Mouse (Mus musculus): ENCODE results near the gene Catip.
"Not testable (repeated sequence)": the region's sequence is repeated elsewhere in the genome, so short reads cannot be mapped to it uniquely, and the experiment has no call there.

Catip gene

DNA sequence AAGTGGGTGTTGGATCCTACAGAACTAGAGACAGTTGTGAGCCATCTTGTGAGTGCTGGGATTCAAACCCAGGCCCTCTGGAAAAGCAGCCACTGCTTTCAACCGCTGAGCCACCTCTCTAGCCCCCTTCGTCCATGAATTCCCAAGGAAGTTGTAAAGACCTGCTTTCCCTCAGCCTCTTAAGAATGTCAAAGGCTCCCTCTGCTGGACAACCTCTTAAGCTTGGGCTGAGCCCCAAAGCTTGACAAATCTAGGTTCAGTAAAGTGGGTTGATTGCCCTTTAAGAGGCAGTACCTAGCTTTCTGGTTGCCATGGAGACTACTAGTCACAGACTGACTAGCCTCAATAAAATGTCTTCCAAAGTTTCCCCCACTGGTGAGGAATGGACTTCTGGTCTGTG lies at the start of gene Catip:
Catip (plus strand) TSS at position 297 of the 400 bp plus-strand sequence.
- DNase-seq = peak; percentile 69 to 83

DNA sequence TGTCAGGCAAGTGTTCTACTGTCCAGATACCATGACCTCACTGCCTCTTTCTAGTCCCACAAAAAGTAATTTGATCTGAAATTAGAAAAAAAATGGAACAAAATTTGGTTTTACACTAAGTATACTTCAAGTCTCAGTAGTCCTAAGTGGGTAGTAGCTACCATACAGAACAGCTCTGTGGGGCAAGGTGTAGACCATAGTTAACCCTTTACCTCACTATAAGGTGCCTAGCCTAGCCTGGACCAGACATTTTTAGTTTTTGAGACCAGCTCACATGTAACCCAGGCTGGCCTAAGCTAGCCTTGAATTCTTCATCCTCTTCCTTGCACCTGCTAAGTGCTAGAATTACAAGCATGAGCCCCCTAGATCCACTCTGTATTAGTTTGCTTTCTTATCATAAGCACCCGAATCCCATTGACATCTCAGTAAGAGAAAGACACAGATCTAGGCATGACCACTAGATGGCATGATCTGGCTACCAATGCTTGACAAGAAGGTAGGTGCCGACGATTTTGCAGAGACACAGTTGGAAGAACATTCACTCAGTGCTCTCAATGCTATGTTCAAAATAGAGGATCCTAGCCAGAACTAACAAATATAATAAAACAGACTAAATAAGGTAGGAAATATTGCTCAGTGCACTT lies 48.7 kb upstream of the Catip start:
- peak in 1 of 2 experiments; percentile 77 for DNase-seq

DNA sequence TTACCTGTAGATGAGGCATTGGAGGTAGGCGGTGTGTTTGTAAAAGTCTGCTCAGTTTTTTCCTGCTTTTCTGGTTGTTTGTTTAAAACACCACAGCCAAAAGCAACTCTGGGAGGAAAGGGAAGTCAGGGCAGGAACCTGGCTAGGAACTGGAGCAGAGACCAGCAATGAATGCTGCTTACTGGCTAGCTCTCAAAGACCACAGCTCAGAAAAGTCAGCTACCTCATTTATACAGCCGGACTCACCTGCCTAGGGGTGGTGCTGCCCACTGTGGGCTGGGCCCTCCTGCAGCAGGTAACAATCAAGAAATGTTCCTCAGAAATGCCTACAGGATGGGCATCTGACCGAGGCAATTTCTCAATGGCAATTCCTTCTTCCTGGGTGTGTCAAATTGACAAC lies 47.1 kb upstream of the Catip start:
- no peak for DNase-seq

DNA sequence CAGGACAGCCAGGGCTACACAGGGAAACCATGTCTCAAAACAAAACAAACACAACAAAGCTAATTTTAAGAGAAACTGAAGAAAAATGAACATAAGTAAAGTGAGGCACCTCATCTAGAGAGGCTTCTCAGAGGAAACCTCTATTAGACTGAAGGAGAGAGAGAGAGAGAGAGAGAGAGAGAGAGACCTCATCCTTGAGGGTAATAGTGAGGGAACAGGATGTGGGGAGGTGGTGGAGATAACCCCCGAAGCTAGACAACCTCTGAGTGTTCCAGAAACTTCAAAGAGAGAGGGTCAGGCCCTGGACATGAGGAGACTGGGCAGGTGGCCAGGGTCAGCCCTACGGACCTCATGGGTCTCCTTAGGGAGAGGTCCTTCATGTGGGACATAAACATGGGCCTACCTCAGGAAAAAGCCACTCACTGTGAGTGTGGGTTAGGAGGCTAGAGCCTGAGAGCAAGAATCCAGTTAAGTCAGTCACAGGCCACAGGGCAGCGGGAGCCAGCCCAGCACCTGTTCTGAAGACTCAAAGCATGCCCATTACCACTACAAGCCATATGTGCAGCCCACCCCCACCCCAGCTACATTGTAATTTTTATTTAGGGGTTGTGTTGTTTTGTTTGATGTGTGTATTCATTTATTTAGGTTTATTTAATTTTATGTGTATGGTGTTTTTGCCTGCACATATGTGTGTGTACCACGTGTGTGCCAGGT lies 45.6 kb upstream of the Catip start:
- no peak for DNase-seq

- no peak for DNase-seq
Measured at GRCm38 (mm10) chr1:74318711-74319110, 43.2 kb upstream of the Catip start.

DNA sequence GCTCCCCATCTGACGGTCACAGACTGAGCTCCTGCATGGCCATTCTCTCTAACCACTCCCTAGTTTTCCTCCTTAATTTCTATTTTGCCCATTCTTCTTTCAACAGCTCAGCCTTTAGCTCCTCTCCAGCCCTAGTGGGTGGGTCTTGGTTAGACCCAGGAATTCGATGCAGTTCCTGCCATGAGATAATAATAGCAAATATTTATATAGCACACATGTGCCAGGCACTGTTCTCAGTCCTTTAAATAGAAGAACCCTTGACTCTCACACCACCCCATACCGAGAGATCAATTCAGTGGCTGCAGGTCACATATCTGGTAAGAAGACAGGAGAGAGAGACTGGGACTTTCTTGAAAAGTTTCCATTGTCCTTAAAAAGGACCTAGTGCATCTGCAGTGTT lies 40.5 kb upstream of the Catip start:
- no peak for DNase-seq

DNA sequence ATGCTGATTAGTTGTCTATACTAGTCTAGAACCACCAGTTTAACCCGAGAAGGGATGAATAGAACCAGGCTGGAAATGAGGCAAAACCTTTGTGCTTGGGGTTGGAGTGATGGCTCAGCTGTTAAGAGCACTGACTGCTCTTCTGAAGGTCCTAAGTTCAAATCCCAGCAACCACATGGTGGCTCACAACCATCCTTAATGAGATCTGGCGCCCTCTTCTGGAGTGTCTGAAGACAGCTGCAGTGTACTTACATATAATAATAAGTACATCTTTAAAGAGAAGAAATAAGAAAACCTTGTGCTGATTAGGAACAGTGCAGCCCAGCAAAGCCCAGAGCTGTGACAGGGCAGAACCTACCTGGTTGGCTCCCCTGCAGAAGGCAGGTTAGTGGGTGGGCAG lies 35.0 kb upstream of the Catip start:
- not testable (repeated sequence) for DNase-seq

DNA sequence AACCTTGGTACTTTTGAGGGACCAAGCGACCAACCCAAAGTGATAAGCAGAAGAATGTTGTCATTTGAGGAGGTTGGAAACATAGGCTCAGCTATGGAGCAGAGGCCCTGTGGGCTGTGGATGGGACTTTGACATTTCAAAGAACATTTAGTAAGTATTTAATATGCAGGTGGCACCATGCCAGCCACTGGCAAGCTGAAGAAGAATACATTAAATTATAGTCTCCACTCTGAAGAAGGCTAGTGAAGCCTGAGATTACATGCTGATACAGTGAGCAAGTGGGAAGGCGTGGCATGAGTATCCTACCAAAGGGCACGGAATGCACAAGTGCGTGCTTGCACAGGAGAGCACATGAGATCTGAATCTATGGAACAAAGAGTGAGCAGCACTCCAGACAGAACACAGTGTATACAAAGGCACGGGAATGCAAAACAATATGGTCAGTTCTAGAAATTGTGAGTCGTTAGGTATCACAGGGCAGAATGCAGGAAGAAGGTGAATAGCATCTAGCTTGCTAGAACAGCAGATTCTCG lies 31.9 kb upstream of the Catip start:
- DNase-seq = no peak

GRCm38 (mm10) chr1:74331046-74331681 lies 30.7 kb upstream of the Catip start:
- DNase-seq = no peak

DNA sequence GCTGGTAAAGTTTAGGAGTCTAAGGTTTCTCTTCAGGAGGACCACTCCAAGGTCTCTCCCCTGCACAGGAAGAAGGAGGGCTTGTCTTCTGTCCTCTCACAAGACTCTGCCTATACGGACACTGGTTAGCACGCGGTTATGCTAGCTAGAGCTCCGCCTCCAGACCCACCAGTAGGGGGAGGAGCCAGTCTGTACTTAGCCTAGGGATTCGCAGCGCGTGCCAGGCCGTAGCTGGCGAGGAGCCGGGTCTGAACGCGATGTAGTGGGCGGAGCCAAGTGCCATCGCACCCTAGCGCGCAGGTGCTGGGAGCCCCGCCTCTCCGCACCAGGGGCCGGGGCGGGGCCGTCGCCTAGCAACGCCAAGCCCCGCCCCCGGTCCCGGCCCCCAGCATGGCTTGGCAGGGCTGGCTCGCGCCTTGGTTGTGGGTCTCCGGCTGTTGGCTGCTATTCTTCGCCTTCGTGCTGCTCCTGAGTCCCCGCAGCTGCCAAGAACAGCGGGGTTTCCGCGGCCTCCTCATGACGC lies 29.6 kb upstream of the Catip start:
- DNase-seq = peak; percentile 97

DNA sequence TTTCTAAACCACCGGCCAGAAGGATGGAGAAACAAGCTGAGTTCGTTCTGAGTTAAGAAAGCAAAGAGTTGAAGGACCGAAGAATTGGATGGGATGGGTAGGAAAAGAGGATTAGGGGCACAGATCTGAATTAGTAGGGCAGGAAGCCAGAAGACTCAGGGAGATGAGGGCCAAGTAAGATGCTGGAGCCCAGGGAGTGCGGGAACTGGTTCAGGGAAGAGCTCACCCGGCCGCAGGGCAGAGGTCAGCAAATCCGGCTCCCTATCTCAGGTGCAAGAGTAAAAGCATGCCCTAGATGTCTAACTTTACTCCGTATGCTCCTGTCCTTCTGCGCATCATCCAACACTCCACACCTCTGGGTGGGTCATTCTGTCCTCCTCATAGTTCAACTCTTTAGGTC lies 29.0 kb upstream of the Catip start:
- peak in 1 of 2 experiments; percentile 53 for DNase-seq

DNA sequence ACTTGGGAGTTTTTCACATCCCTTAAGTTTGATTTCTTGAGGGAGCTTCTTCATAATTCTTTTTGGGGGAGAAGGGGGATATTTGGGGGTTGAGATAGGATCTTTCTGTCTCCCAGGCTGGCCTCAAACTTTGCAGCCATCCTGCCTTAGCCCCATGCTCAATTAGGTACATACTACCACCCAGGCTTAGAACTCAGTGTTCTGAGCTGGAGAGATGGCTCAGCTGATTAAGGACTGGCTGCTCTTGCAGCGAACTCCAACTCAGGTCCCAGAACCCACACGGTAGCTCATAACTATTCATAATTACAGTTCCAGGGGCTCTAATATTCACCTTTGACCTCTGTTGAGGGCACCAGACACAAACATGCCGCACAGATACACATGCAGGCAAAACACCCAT lies 27.3 kb upstream of the Catip start:
- DNase-seq = no peak

- no peak for DNase-seq
Measured at GRCm38 (mm10) chr1:74335033-74335432, 26.9 kb upstream of the Catip start.

GRCm38 (mm10) chr1:74335436-74336170 lies 26.3 kb upstream of the Catip start:
- peak; percentile 50 to 58 for DNase-seq

- DNase-seq = peak; percentile 50 to 56
Measured at GRCm38 (mm10) chr1:74337241-74337771, 24.6 kb upstream of the Catip start.

DNA sequence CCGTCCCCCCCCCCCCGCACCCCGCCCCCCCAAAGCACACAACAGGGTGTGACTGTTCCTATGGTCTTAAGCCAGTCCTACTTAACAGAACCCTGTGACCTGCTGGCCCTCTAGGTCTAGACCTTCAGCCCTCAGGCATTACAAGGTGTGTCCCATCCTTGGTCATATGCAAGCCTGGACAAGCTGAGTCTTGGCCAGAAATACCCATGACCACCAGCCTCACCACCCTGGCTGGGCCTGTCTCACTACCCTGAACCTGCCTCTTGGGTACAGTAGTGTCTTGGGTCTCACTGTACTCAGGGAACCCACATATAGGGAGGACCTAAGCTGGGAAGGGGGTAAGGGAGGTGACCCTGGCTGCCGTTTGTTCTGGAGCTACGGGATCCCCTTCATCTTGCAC lies 23.9 kb upstream of the Catip start:
- DNase-seq = no peak

DNA sequence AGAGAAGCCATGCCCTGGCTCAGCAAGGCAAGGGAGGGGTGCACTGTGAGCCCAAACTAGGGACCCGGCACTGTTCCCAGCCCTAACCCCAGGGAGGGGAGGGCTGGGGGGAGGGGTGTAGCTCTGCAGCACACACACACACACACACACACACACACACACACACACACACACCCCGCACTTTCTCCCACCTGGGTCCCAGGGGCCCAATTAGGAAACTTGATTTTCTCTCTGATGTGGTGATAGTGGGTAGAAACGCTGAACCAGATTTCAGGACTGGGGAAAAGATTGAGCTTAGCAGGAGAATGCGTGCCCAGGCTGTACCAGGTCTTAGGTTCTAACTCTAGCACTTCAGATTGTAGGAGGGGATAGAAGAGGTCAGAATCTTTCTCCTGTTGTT lies 23.3 kb upstream of the Catip start:
- no peak for DNase-seq

GRCm38 (mm10) chr1:74339917-74340316 lies 22.0 kb upstream of the Catip start:
- DNase-seq = no peak

- peak; percentile 47 to 70 for DNase-seq
Measured at GRCm38 (mm10) chr1:74340361-74340764, 21.5 kb upstream of the Catip start.

DNA sequence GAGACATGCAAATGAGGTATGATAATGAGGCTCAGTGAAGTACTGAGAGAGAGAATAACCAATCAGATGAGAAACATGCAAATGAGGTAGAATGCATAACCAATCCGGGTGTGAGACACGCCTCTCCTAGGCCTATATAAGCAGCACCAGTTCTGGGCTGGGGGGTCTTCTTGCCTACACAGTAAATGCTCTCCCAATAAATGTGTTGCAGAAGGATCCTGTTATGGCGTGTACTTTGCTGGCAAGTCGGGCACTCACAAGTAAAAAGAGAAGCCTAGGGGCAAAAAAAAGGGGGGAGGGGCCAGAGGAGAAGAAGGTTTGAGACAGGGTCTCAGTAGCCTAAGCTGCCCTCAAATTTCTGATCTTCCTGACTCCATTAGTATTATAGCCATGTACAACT lies 20.9 kb upstream of the Catip start:
- not testable (repeated sequence) for DNase-seq

- no peak for DNase-seq
Measured at GRCm38 (mm10) chr1:74341898-74342297, 20.0 kb upstream of the Catip start.

DNA sequence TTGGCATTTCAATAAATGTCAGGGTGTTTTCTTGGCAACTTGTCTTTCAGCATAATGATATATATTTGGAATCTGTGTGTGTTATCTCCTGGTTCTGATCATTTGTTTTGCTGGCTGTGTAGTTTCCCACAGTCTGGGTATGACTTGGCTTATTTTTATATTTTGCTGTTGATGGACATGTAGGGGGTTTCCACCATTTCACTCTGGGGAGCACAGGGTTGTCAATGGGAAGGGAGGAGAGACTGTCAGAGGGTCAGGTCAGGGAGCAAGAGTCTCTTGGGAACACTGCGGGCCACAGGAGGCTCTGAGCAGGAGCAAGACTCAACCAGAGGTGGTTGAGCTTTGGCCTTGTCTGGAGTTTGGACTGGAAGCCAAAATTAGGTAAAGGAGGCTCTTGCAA lies 19.6 kb upstream of the Catip start:
- no peak for DNase-seq

GRCm38 (mm10) chr1:74343161-74343560 lies 18.7 kb upstream of the Catip start:
- DNase-seq = no peak
